Mouse (Mus musculus): ENCODE data around the gene Cd52.

The Cd52 gene

DNA sequence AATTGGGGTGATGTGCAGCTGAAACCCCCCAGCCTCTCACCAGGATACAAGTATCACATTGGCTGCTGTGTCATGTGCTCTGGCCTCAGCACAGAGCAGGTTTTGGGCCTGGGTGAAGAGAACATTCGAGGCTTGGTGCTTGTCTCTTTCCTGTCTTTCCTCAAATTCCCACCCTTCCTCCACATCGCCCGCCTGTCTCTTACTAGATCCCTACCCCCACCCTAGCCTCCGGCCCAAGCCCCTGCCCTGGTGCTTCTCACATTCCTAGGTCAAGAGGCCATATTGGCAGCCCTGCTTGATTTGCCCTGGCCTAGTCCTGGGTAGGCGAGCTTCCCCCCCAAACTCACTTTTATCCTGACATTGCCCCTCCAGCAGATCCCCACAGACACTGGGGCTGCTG, 24.2 kb upstream of the Cd52 start:
- DNase-seq (ENCODE audit: low read depth) = no peak

DNA sequence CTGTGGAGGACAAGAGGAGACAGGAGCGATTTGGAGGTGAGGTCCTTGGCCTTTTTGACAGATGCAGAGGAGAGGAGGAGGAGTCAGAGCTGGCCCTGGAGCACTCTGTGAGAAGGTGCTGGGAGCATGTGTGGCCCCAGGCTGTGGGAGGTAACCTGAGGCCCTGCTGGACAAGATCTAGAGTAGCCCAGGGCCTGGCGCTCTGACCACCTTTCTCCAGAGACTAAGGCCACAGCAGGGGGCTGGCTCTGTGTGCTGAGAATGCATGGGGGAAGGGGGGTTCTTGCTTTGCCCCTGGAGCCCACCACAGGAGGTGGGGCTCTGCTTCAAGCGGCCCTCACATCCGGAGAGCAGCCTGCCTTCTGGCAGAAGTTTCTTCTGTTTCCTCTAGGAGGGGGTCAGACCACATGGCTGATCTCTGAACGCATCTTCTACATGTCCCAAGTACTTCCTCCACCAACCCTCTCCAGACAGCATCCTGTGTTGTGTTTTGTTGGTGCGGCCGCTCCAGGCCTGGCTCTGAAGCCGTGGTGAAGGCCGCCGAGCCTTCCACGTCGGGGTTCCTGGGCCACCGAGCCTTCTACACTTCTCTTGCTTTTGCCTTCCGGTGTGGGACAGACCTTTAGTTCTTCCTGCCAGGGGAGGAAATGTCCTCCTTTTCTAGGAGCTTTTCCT, 23.4 kb upstream of the Cd52 start:
- DNase-seq (ENCODE audit: low read depth) = peak; percentile 95

DNA sequence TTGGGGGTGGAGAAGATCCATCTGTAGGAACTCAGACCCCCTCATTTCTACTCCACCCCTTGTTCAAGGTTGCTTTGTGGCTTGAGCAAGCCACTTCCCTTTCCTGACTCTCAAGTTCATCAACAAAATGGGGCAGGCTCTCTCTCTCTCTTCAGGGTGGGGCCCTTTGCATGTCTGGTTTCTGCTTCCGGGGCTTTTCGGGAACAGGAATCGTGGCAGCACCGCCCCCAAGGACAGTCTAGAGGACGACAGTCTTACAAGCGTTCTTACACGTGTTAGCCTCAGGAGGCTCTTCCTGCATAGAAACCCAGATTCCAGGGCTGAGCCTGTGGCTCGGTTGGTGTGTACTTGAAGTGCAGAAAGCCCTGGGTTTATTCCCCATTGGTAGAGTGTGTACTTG, 22.1 kb upstream of the Cd52 start:
- peak; percentile 99 for DNase-seq (ENCODE audit: low read depth)

DNA sequence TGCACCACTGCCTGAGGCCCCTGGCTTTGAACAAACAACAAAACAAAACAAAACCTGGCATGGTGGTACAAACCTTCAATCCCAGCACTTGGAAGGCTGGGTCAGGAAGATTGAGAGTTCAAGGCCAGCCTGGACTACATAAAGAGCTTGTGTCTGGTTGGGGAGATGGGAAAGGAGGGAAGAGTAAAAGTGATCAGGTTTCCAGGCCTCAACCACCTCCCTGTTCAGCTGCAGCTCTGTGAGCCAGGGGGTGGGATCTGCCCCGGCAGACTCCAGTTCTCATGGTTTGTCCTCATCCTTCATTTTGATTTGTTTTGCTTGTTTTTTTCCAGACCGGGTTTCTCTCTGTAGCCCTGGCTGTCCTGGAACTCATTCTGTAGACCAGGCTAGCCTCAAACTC, 21.6 kb upstream of the Cd52 start:
- no peak for DNase-seq (ENCODE audit: low read depth)

DNA sequence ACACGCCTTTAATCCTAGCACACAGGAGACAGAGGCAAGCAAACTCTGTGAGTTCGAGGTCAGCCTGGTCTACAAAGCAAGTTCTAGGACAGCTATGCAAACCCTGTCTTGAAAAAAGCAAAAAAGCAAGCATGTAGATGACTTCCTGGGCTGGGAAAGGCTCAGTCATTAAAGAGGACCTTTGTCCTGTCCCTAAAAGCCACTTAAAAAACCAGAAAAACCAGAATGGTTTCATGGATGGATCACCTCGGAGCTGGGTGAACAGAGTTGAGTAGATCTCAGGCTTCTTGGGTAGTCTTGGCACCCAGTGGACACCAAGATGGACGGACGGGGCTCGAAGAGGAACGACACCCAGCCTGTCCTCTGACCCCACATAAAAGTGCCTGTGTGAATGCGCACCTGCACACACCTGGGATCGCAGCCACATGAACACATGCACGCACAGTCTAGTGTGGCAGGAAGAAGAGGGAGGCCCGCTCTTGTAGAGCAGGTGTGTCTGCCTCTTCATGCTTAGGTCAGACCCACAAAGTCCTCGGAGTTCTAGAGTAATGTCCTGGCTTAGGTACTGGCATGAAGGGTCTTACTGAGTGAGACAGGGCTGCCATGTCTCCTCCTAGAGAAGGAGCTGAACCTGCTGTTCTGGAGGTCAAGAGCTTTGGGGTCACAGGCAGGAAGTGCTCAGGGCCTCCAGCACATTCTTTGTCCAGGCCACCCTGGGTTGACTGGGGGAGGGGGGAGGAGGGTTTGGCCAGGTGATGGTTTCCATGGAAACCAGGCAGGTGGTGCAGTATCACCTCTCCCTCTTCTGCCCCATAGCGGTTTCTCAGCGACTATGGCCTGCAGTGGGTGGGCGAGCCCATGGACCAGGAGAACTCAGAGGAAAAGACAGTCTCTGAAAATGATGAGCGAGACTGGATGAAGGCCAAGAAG, 20.6 kb upstream of the Cd52 start:
- no peak for DNase-seq (ENCODE audit: low read depth)

DNA sequence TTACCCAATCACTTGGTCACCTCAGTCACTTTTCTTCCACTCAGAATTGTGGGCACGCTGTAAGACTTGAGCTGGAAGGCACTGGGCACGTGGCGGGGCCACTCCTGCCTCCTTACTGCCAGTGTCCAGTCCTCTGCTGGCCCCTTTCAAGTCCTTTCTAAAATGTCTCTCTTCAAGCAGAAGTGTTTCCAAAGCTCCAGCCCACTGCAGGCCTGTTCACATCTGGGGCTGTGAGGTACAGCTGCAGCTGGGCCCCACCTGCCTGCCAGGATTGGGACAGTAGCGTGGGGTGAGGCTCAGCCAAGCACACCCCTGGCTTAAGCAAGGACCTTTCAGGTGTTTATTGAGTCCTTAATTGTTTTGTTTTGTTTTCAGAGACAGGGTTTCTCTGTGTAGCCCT, 19.2 kb upstream of the Cd52 start:
- DNase-seq (ENCODE audit: low read depth) = no peak

DNA sequence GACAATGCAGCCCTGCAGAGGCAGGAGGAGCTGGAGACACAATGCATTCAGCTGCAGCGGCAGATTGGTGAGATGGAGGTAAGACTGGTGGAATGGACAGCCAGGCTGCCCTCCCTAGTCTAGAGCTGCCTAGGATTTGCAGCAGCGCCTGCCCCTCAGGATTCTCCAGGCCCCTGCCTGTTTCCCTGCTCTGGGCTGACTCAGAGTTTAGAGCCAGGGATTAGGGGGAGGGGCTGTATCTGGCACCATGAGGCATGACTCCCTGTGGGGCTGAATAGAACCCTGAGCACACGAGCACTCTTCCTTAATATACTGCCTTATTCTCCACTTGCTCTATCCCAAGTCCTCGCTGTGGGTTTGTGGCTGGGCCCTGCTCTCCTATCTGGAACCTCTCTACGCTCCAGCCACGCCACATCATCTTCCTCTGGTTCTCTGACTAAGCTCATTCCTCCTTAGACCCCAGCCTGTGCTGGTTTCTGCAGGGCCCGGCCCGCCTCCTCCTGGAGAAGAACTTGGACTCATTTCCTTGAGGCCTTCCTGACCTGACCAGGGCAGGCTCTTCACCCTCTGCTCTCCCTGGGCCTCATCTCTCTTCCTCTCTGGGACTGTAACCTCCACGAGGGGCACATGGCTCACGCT, 18.6 kb upstream of the Cd52 start:
- peak; percentile 74 for DNase-seq (ENCODE audit: low read depth)

DNA sequence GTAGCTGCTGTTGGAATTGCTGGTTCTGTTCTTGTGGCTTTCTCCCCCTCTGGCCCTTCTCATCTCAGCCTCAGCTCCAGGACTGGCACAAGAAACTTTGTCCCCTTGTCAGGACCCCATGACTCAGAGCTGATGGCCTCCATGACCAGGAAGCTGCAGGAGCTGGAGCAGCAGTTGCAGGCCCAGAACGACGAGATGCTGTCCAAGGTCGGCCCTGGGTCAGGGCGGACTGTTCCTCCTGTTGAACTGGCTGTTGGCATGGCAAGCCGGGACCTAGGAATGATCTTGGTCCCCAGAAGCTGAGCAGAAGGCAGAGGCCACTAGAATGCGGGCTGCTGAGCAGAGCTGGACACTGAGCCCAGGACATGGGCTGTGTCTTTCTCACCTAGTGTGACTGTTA, 17.5 kb upstream of the Cd52 start:
- DNase-seq (ENCODE audit: low read depth) = no peak

DNA sequence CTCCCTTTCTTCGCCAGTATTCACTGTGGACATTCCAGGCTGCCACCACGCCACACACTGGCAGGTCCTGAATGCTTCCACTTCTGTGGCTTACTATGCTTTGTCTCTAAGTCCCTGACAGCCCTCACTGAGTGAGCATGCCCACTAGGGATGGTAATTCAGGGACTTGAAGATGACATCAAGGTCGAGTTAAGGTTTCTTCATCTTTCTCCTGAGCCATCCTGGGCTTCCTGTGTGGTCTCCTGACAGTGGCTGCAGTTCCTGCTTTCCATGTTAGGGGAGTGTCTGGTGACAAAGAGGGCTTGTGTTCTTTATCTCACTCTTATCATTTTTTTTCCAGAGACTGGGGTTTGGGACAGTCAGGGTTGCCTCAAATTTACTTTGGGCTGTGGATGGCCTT, 15.8 kb upstream of the Cd52 start:
- peak; percentile 89 for DNase-seq (ENCODE audit: low read depth)

DNA sequence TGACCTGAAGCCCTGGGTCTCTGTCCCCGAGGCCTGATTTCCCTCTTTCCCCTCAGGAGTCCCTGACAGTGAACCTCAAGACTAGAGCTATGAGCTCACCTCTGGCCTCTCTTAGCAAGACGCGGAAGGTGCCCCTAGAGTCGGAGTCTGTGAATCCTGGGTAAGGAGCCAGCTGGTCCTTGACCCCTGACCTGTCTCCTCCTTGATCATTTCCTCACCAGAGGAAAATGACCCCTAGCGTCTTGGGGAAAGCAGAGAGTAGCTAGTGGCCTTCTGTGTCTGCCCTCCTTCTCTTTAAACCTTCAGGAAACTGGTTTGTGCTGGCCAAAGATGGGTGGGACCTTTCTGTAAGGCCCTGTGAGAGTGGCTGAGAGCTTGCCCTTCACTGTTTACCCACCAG, 13.3 kb upstream of the Cd52 start:
- no peak for DNase-seq (ENCODE audit: low read depth)

DNA sequence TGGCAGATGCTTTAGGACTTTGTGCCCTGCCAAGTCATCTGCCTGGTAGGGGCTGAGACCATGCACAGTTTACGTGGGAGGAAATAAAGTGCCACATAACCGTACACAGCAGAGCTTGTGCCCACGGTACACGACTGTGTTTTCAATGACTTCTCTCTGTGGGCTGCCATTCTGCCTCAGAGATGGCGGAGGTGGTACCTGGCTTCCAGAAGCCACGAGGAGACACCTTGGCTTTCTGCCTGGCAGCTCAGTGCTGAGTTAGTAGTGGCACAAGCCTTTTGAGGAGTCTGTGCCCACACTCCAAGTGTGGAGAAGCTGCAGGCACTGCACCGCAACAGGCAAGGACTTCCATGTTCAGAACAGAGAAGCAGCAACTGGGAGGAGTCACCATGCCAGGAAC, 12.8 kb upstream of the Cd52 start:
- DNase-seq (ENCODE audit: low read depth) = no peak

DNA sequence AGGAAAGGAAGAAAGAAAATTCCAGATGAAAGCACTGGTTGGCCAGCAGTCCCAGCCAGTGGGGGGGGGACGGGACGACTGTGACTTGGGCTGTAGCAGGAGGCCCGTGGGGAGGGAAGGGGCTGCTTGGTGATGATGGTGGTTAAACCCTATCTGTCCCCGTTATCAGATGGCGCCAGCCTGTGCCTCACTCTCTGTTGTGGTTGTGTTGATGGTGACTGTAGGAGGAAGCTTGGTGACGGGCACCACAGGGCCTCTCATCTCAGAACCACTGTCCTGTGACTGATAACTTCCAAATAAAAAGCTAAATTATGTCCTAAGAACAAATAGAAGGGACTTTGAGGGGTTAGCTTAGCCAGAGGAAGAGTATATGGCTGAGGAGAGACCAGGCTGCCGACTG, 11.2 kb upstream of the Cd52 start:
- DNase-seq (ENCODE audit: low read depth) = peak; percentile 97

DNA sequence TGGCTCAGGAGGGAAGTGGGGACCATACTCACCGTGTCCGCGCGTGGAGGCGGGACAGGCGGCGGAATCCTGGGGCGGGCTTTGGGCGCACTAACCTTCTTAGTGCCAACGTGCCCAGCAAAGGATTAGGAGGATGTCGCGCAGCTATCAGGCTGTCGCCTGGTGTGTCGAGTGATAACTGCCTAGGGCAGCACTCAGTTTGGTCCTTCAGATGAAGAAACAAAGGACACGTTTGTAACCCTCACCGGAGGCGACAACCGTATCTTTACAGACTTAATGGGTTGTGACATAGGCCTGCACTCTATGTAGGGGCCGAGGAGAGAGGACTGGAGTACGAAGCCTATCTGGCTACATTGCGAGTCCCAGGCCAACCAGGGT, 7.8 kb upstream of the Cd52 start:
- no peak for DNase-seq (ENCODE audit: low read depth)

DNA sequence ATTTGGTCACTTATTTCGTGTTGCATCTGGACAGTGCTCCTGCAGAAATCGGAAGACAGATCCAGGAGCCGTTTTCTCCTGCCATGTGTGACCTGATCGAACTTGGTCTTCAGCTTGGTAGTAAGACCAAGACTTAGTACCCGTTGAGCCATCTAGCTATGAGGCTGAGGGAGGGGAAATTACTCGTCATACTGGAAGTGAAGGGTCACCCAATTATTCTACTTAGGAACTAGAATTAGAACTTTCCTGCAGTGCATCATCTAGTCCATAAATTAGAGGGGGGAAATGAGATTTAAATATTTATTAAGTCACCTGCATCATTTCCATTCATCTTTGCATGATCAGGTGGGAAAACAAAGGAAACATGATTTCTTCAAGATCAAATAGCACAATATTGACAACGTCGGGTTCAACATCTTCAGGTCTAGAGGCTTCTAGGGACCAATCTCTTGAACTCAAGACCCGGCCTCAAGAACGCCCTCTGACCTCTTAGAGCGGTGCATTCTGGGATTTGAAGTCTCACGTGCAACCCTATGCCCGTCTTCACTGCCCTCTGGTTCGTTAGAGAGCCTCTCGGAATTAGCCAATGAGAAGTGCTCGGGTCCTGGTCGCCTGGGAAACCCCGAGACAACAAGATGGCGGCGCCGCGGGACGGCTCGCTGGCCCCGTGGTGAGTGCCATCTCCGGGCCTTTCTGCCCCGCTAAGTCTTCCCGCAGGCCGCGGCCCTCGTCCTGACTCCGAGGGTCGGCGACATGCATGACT, 7.3 kb upstream of the Cd52 start, which contains the start of gene Ubxn11:
Ubxn11 (plus strand) TSS at position 592 of the 763 bp plus-strand sequence.
- no peak for DNase-seq (ENCODE audit: low read depth)

DNA sequence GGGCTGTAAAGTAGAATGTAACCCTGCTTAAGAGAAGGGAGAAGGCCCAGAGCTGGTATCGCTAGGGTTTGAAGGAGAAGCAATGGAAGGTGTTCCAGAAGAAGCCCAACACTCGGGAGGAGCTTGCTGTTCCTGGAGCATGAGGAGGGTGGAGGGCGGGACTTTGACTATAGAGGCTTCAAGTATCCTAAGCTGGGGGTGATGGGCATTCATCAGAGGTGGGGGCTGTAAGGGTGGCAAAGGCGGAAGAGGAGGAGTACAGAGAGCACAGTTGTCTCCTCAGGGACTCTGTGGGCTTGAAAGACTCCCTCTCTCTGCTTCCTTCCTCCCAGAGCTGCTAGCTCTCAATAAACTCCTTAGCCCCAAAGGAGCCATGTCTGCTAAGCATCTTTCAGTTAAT, 5.4 kb upstream of the Cd52 start:
- DNase-seq (ENCODE audit: low read depth) = no peak

DNA sequence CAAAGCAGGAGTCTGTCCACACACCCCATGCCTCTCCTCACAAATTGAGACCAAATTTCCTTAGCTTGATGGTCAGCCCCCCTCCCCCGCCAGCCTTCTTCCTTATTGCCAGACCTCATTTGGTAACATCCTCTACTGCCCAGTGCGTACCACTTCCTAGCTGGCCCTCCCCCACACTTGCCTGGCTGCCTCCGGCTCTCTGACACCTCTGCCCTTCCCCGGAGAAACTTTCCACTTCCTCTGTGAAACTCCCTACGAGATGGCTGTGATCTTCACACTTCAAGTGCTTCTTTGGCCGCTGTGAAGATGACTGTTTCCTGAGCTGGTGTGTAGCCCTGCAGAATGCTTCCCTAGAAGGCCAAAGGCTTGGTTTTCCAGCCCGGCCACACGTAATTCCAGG, 3.7 kb upstream of the Cd52 start:
- peak; percentile 89 for DNase-seq (ENCODE audit: low read depth)

DNA sequence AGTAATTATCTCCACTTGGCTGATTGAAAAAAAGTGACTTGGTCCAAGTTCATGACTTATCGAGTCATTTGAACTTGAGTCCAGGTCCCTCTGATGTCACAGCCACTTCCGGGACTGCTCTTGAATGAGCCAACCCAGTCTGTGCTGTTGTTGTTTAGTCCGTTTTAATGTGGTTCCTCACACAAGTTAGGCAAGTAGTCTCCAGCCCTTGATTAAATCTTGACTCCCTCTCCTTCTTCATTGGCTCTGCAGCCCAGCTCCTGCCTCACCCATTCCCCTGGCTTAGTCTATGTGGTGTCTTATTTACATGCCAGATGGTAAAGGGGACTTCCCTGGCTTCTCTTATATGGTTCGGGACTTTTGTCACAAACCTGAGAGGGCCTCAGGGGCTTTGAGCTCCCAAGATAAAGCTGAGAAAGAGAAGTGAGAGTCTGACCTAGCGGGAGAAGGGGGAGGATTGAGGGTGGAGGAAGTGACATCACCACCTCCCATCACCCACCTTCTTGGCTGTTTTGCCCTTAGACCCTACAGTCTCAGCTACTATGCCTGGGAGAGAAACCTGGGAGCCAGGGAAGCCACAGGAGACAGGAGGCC, 2.2 kb upstream of the Cd52 start:
- peak; percentile 70 for DNase-seq (ENCODE audit: low read depth)

DNA sequence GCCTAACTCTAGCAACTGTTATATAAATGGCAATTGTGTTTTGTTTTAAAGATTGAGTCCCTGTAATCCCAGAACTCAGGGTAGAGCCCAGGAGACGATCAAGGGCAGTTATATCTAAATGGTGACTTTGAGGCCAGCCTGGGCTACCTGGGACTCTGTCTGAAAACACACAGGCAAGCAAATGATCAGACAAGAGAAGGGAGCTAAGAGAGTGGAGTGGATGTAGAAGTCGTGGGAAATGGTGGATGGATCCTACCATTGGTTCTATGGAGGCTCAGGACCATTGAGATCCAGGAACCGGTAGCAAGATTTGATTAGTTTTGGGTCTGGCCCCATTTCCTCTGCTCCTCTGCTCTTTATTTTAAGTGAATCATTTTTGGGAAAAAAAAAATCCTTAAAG, 1.2 kb upstream of the Cd52 start:
- no peak for DNase-seq (ENCODE audit: low read depth)

DNA sequence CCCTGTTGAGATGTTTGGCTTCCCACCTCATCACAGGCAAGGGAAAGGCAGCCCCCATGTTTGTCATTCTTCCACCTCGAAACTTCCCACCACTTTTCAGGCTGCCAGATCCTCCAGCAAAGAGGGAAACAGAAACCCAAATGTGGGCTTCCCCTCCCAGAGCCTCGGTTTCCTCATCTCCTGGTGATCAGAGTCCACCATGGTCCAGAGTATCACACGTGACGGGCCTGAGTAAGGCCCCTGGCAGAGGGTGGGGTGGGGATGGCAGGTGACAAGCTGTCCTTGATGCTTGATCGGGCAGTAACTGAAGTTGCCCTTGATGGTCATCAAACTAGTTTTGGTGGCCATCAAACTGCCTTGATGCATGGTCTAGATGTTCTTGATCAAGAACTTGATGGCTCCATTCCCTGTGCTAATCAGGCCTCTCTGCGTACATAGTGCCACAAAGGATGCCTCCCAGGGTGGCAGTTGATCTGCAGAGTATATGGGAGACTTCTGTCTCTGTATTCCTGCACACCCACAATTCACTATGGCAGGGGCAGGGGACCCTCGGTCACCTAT, 798 bp downstream of the Cd52 start:
- DNase-seq (ENCODE audit: low read depth) = no peak

DNA sequence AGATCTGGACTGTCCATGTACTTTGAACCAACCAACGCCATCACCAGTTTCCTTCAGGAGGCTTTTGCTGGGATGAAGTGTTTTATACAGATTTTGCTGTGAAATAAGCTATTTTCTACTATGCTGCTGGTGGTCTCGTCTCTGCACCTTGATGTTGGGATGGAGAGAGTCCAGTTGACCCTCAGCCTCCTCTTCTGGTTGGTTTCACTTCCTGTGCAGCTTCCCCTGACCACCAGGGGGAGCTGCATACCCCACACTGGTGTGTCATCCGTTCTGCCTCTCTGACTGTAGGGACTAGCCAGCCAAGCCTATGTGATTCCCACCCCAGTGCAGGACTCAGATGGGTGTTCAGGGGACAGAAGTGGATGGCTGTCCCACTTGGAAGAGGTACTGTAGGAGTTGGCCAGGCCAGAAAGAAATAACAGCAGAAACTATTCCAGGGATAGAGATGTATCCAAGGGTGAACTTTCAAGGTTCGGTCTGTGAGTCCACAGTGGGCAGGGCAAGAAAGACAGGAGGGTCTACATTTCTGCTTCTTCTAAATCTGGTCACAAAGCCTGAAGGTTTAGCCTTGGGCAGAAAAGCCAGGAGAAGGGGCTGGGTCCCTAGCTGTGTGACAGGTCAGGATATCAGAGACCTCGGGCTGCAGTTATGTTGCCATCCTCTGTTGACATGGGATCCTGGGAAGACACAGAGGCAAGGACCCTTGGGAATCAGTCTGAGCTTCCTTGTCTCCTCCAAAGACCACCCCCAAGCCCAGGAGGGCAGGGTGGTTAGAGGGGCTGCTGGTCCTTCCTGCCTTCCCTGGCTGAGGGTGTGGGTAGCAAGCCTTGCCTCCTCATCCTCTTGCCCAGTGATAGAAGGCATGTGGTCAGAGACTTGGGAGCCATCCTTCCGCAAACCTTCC, 2.2 kb downstream of the Cd52 start:
- peak; percentile 82 for DNase-seq (ENCODE audit: low read depth)

DNA sequence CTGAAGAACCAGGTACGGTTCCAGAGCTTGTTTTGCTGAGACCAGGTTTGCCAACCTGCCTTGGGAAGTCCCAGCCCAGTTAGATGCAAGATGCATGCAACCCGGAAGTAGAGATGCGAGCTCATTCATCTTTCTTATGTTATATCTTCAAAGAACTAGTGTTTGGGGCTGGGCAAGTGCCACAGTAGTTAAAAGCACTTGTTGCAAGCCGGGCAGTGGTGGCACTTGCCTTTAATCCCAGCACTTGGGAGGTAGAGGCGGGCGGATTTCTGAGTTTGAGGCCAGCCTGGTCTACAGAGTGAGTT, 3.7 kb downstream of the Cd52 start:
- DNase-seq (ENCODE audit: low read depth) = no peak
